Mouse (Mus musculus): Measurements from ENCODE around the gene Ldlr.
"Not testable (repeated sequence)": the region's sequence is repeated elsewhere in the genome, so short reads cannot be mapped to it uniquely, and the experiment has no call there.

Ldlr gene

GRCm38 (mm10) chr9:21754003-21754402 is 30.7 kb downstream of the Ldlr start:
- in situ Hi-C loops (cut with MboI; ENCODE audit: unreplicated experiment in 2 of 2) = no loop called here

- in situ Hi-C loops (cut with MboI; ENCODE audit: unreplicated experiment in 2 of 2) = no loop called here
These were observed 31.4 kb downstream of the Ldlr start for GRCm38 (mm10) chr9:21754516-21755321.

GRCm38 (mm10) chr9:21758576-21759529 is 35.6 kb downstream of the Ldlr start:
- in situ Hi-C loops (cut with MboI; ENCODE audit: unreplicated experiment in 2 of 2) = no loop called here

GRCm38 (mm10) chr9:21759718-21760117 is 36.4 kb downstream of the Ldlr start:
- in situ Hi-C loops (cut with MboI; ENCODE audit: unreplicated experiment in 2 of 2) = loop anchor here (5.0 to 10.0 kb wide), 2 partner anchors 157 to 165 kb away; partner anchors contain the start of genes Timm29 (in 1 of the 2) and Yipf2 (in 1 of the 2)

GRCm38 (mm10) chr9:21760155-21761088 is 37.1 kb downstream of the Ldlr start, which contains the start of gene Spc24:
Gene Spc24 (minus strand): TSS chr9:21760303.
- in situ Hi-C loops (cut with MboI; ENCODE audit: unreplicated experiment in 2 of 2) = loop anchor here (5.0 to 10.0 kb wide), 2 partner anchors 158 to 166 kb away; partner anchors contain the start of genes Timm29 (in 1 of the 2) and Yipf2 (in 1 of the 2)

- in situ Hi-C loops (cut with MboI; ENCODE audit: unreplicated experiment in 2 of 2) = loop anchor here (5.0 to 10.0 kb wide), 2 partner anchors 160 to 167 kb away; partner anchors contain the start of genes Timm29 (in 1 of the 2) and Yipf2 (in 1 of the 2)
These were observed 38.9 kb downstream of the Ldlr start for GRCm38 (mm10) chr9:21762135-21762534.

- in situ Hi-C loops (cut with MboI; ENCODE audit: unreplicated experiment in 2 of 2) = loop anchor here (5.0 to 10.0 kb wide), 2 partner anchors 162 to 170 kb away; partner anchors contain the start of genes Timm29 (in 1 of the 2) and Yipf2 (in 1 of the 2)
These were observed 41.1 kb downstream of the Ldlr start for GRCm38 (mm10) chr9:21764084-21764999.

- in situ Hi-C loops (cut with MboI; ENCODE audit: unreplicated experiment in 2 of 2) = loop anchor here in 1 of 2 experiments (10.0 kb wide), 1 partner anchor 173 kb away; the partner anchor contains the start of genes Timm29 and Yipf2
These were observed 44.6 kb downstream of the Ldlr start for GRCm38 (mm10) chr9:21767896-21768295.

- in situ Hi-C loops (cut with MboI; ENCODE audit: unreplicated experiment in 2 of 2) = loop anchor here in 1 of 2 experiments (10.0 kb wide), 1 partner anchor 174 kb away; the partner anchor contains the start of genes Timm29 and Yipf2
These were observed 45.5 kb downstream of the Ldlr start for GRCm38 (mm10) chr9:21768511-21769411.

GRCm38 (mm10) chr9:21769558-21770183 is 46.4 kb downstream of the Ldlr start:
- in situ Hi-C loops (cut with MboI; ENCODE audit: unreplicated experiment in 2 of 2) = loop anchor here in 1 of 2 experiments (10.0 kb wide), 1 partner anchor 175 kb away; the partner anchor contains the start of genes Timm29 and Yipf2

GRCm38 (mm10) chr9:21773396-21773795 is 50.1 kb downstream of the Ldlr start:
- in situ Hi-C loops (cut with MboI; ENCODE audit: unreplicated experiment in 2 of 2) = not testable (repeated sequence)

GRCm38 (mm10) chr9:21774353-21774752 is 51.1 kb downstream of the Ldlr start:
- in situ Hi-C loops (cut with MboI; ENCODE audit: unreplicated experiment in 2 of 2) = no loop called here

GRCm38 (mm10) chr9:21777726-21778125 is 54.4 kb downstream of the Ldlr start:
- in situ Hi-C loops (cut with MboI; ENCODE audit: unreplicated experiment in 2 of 2) = no loop called here

- in situ Hi-C loops (cut with MboI; ENCODE audit: unreplicated experiment in 2 of 2) = no loop called here
These were observed 58.6 kb downstream of the Ldlr start for GRCm38 (mm10) chr9:21781657-21782468.

- in situ Hi-C loops (cut with MboI; ENCODE audit: unreplicated experiment in 2 of 2) = no loop called here
These were observed 61.4 kb downstream of the Ldlr start for GRCm38 (mm10) chr9:21784517-21785307.
